Mouse (Mus musculus) spleen, postnatal 14 days (tissue): ENCODE measurements at regions not wholly inside any gene's neighbourhood (a gene's known extent, or its start where the extent isn't known, plus 50 kb on each side); places are given as distances from the start of the nearest gene placed in this dataset.

Experiments used
- DNase-seq, 2 experiments: peaks; one replicate each; pipeline ENCODE4 v3.0.0; 2021 to 2022; ENCODE audit warnings: low spot score in 2 of 2

DNA sequence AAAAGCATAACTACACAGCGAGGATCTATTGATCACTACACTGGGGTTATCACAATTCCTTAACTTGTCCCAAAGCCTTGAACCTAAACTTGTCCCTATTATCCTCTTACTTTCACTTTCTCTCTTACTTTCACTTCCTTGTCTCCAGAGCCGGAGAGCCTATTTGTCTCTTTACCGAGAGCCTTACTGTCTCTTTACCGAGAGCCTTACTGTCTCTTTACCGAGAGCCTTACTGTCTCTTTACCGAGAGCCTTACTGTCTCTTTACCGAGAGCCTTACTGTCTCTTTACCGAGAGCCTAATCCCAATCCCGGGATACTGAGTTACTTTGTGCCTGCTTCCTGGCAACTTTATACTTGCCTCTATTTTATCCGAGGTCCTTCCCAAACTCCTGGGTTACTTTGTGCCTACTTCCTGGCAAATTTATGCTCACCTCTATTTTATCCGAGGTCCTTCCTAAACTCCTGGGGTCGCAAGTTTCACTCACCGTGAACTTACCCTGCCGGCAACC lies 335.3 kb upstream of the Ccng1 start:
- peak in 1 of 2 experiments; percentile 9 for DNase-seq

- no peak for DNase-seq
Observed at GRCm38 (mm10) chr11:41063570-41063969, 308.5 kb upstream of the Ccng1 start.

DNA sequence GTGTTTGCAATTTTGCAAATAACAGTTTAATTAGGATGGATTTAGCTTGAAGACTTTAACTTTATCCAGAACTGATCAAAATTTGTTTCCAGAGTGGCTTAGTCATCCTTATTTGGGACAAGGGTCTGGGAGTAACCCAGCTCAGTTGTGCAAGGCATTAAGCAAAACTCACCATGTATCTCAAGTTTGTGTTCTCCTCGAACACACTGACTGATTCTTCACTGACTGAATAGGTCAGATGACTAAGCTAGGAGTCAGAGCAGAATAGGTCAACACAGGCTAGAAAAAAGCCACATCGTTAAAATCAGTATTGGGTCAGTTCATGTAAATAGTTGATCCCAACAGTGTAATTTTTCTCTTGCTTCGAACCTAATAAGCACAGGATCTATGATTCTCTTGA lies 302.7 kb upstream of the Ccng1 start:
- DNase-seq: no peak

DNA sequence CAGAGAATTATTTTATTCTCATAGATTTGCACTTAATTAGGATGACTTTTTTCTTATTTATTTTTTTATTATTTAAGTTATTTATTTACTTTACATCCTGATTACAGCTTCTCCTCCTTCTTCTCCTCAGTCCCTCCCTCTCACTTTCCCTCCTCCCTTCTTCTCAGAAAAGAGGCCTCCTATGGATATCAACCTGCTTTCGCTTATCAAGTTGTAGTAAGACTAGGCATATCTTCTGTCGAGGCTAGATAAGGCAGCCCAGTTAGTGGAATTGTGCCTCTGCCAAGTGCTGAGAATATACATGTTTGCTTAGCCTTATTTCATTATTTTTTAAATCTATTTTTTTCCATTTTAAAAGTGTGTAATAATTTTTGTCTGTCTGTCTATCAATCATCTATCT lies 274.9 kb upstream of the Ccng1 start:
- DNase-seq: no peak

GRCm38 (mm10) chr11:41010096-41010495 lies 255.0 kb upstream of the Ccng1 start:
- no peak for DNase-seq

- no peak for DNase-seq
Observed at GRCm38 (mm10) chr11:40972806-40973205, 217.7 kb upstream of the Ccng1 start.

- DNase-seq: no peak
Observed at GRCm38 (mm10) chr11:40927168-40927567, 172.1 kb upstream of the Ccng1 start.

- DNase-seq: no peak
Observed at GRCm38 (mm10) chr11:40891485-40891884, 136.4 kb upstream of the Ccng1 start.

DNA sequence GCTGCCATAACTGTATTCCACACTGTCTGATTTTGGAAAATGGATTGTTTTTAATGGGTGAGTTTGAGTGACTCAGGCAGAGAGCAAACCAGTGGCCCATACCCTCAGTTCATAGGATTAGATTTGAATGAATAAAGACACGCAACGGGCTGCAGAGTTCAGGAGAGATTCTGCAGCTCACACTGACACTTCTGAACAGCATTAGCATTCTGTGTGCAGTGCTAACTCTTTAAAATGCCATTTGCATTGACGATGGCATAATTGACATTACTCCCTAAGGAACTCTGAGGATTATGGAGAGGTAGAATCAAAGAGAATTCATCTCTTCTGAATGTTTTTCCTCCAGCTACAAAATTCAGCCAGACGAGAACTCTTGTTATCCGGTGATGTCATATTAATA lies 129.4 kb upstream of the Ccng1 start:
- DNase-seq: no peak

DNA sequence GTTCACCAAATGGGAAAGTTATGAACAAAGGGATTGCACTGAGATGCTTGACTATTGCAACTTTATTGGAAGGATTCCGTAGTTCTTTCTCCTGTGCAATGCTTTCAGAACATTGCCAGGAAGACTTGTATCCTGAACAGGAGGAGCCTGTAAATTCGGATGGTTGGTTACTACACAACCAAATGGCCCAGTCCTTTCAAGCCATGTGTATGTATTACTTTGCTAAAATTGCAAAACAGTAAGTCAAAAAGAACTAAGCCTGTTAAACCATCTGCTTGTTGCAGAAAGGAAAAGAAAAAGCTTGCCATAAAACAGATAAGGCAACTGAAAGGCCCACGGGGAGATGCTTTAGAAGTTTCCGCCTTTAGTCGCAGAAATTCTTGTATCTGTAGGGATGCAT lies 124.5 kb upstream of the Ccng1 start:
- DNase-seq: no peak

GRCm38 (mm10) chr11:40873002-40873401 lies 117.9 kb upstream of the Ccng1 start:
- no peak for DNase-seq

DNA sequence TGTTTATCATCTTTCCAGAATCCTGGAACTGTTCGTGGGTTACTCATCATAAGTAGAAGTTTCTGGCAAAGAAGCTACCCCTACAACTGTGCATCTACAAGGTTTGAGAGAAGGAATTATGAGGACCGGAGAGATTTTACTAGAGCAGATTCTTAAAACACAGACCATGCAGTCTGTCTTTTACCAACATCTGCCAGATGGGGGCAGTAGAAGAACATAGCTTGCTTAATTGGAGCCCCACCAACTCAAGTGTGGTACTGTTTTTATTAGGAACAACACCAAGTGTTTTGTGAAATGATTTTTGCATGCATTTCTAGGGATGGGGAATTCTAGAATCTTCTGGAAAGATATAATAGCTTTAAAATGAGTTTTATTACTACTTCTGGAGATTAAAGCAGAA lies 110.6 kb upstream of the Ccng1 start:
- no peak for DNase-seq

- no peak for DNase-seq
Observed at GRCm38 (mm10) chr11:40851361-40851760, 96.2 kb upstream of the Ccng1 start.

DNA sequence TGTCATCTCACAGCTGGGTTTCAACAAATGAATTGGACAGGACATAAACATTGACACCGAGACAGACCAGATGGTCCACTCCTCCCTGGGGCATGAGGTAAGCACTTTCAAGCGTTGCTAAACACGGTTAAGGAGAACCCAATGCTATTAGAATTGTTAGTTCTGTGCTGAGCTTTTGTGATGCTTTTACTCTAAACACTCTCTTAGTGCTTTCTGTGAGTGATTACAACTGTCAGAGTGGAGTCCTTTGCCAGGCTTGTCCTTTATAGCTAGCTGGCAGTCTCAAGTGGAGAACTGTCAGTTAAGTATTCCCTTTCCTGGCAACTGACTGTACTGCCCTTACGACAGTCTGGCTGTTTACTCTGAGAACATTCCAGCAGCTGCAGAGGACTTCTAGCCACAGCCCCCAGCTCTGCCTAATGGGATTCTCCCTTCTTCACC lies 95.6 kb upstream of the Ccng1 start:
- DNase-seq: no peak

DNA sequence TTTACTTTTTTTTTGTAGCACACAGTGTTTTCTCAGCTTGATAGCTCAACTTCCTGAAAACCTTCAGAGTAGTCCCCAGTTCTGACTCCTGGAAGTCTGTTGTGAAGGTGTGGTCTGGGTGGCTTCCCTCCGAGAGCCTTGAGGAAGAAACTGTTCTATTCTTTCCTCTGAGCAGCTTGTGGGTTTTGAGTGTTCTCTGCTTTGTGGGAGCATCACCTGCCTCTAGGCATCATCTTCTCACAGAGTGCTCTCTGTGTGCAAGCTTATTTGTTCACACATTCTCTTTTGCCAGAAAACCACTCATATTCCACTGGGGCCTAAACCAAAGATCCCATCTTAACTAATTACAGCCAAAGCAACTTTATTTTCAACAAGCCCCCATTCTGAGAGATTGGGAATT lies 91.5 kb upstream of the Ccng1 start:
- DNase-seq: no peak

GRCm38 (mm10) chr11:40835393-40835792 lies 80.3 kb upstream of the Ccng1 start:
- DNase-seq: no peak
